Mouse (Mus musculus) liver, postnatal 0 days (tissue): ENCODE results near the gene Lmx1a.

ENCODE experiments used
- CTCF ChIP-seq: sonication (generic); IDR thresholded peaks from 2 replicates; pipeline ENCODE4 v1.5.1; 2016; ENCODE audit warnings: antibody characterized with exemption, low read depth
- EP300 ChIP-seq: IDR thresholded peaks from 2 replicates; pipeline ENCODE4 v1.6.1; 2016; ENCODE audit warnings: antibody characterized with exemption, low read depth, mild to moderate bottlenecking

GRCm38 (mm10) chr1:167736793-167737192 is 47.8 kb downstream of the Lmx1a start:
- no peak for TF ChIP-seq CTCF
- TF ChIP-seq EP300: no peak
